Mouse (Mus musculus): Measurements from ENCODE around the gene Creb5. TPM values are rescaled to one million over a fixed set of nuclear protein-coding genes. Genes with fewer than 3 reads are reported as not detected.

Creb5 gene
- polyA plus RNA-seq, 1 experiment = 1.5 TPM

DNA sequence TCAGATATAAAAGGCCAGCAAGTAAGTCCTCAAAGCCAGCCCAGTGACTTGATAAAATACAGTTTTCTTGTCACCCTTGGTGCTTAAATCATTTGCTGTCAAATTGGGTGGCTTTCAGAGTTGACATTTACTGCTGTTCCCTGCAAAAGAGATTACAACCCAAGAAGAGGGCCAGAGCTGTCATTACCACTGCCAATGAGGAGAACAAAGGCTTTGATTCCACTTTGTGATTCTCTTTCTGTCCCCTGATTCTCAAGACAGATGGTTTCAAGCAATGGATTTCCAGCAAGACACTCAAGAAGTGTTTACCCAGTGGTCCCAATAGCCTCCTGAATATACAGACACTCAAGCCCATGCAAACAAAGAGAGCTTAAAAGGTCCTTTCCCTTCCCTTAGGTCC, 451.1 kb downstream of the Creb5 start:
- Histone ChIP-seq H3K36me3 (ENCODE audit: control insufficient read depth, insufficient read depth) (no peaks in the 10 kb centered on the region), H3K27me3 (ENCODE audit: control insufficient read depth, insufficient read depth, insufficient read length) (no peaks in the 10 kb centered on the region), H3K79me2 (ENCODE audit: control insufficient read depth, insufficient read depth) (no peaks in the 10 kb centered on the region), H3K4me3 (ENCODE audit: insufficient read depth, poor library complexity, severe bottlenecking) (no peak overlapping the region), H3K79me3 (ENCODE audit: low read depth) (no peaks in the 10 kb centered on the region), H3ac (ENCODE audit: control insufficient read depth, insufficient read length, low read depth) (no peak overlapping the region)
- TF ChIP-seq MAX (IDR thresholded peaks at IDR 0.05) (no peak), CTCF (IDR thresholded peaks at IDR 0.05; ENCODE audit: control insufficient read depth, insufficient read depth, insufficient read length) (no peak), MYOG (IDR thresholded peaks at IDR 0.05; ENCODE audit: control insufficient read depth, extremely low read depth, insufficient read length) (no peak), USF1 (IDR thresholded peaks at IDR 0.05; ENCODE audit: low read depth) (no peak), MYOD1 (IDR thresholded peaks at IDR 0.05; ENCODE audit: control insufficient read depth, insufficient read length, low read depth) (no peak), CEBPB (IDR thresholded peaks at IDR 0.05; ENCODE audit: low read depth) (no peak), FOSL1 (IDR thresholded peaks at IDR 0.05; ENCODE audit: insufficient read depth, low read length, poor library complexity, severe bottlenecking) (no peak)

- no peak for TF ChIP-seq FOSL1 (IDR thresholded peaks at IDR 0.05; ENCODE audit: insufficient read depth, low read length, poor library complexity, severe bottlenecking)
- no peak for TF ChIP-seq USF1 (IDR thresholded peaks at IDR 0.05; ENCODE audit: low read depth)
- TF ChIP-seq MYOD1 (IDR thresholded peaks at IDR 0.05; ENCODE audit: control insufficient read depth, insufficient read length, low read depth) = no peak
- no peak for TF ChIP-seq CTCF (IDR thresholded peaks at IDR 0.05; ENCODE audit: control insufficient read depth, insufficient read depth, insufficient read length)
- no peak for TF ChIP-seq CEBPB (IDR thresholded peaks at IDR 0.05; ENCODE audit: low read depth)
- no peak for TF ChIP-seq MYOG (IDR thresholded peaks at IDR 0.05; ENCODE audit: control insufficient read depth, extremely low read depth, insufficient read length)
- no peak for TF ChIP-seq MAX (IDR thresholded peaks at IDR 0.05)
- Histone ChIP-seq H3K79me2 (ENCODE audit: control insufficient read depth, insufficient read depth) (no peaks in the 10 kb centered on the region), H3K36me3 (ENCODE audit: control insufficient read depth, insufficient read depth) (no peaks in the 10 kb centered on the region), H3K4me3 (ENCODE audit: insufficient read depth, poor library complexity, severe bottlenecking) (no peak overlapping the region), H3ac (ENCODE audit: control insufficient read depth, insufficient read length, low read depth) (no peak overlapping the region), H3K27me3 (ENCODE audit: control insufficient read depth, insufficient read depth, insufficient read length) (no peaks in the 10 kb centered on the region), H3K79me3 (ENCODE audit: low read depth) (no peaks in the 10 kb centered on the region)
These were observed 454.2 kb downstream of the Creb5 start for GRCm38 (mm10) chr6:53741222-53741621.

Other genes with a start within 250 kb of the Creb5 start
- not detected for gene Jazf1, start 218.6 kb upstream of the Creb5 start, polyA plus RNA-seq (2012; fragmentation: generic; extraction: Trizol)